Mouse (Mus musculus) heart, adult 11 months (tissue): ENCODE data around the gene H2-DMb2.
"Not testable (repeated sequence)": the region's sequence is repeated elsewhere in the genome, so short reads cannot be mapped to it uniquely, and the experiment has no call there.

Source experiments
- DNase-seq: peaks from one replicate; pipeline ENCODE4 v3.0.0; 2022

H2-DMb2 gene

DNA sequence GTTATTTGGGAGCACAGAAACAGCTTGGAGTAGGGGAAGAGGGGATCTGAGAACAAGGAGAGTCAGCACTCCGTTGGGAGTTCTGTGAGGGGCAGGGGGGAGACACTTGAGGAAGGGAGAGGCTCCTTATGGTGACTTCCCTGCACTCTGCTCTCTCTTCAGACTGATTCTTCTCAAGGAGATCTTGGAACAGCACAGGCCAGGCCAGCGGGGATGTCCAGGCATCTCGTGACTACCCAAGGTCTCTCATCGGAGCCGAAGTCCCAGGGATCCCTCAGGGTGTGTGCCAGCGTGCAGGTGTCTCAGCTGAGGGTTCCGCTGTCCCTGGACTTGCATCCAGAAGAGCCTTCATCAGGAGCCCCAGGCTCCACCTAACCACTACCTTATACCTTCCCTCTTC, 4.5 kb upstream of the H2-DMb2 start:
- DNase-seq, result peak; percentile 91

- DNase-seq, result peak; percentile 96
These were observed 3.7 kb upstream of the H2-DMb2 start for GRCm38 (mm10) chr17:34139416-34139815.

DNA sequence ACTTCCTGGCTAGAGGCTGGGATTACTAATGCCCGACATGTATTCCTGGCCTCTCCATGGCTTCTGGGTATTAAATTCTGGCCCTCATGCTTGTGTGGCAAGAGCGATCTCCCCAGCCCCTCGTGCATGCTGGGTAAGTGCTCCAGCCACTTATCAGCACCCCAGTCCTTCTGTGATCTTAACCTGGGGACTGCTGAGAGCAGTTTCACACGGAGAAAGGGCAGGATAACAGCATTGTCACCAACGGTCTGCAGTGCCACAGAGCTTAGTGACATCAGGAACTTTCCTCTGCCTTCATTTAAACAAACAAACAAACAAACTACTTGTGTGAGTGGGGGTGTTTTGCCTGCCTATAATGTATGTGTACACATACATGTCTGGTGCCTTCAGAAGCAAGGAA, 2.9 kb upstream of the H2-DMb2 start:
- DNase-seq, result no peak

GRCm38 (mm10) chr17:34141448-34141847, 1.7 kb upstream of the H2-DMb2 start:
- peak; percentile 87 for DNase-seq

DNA sequence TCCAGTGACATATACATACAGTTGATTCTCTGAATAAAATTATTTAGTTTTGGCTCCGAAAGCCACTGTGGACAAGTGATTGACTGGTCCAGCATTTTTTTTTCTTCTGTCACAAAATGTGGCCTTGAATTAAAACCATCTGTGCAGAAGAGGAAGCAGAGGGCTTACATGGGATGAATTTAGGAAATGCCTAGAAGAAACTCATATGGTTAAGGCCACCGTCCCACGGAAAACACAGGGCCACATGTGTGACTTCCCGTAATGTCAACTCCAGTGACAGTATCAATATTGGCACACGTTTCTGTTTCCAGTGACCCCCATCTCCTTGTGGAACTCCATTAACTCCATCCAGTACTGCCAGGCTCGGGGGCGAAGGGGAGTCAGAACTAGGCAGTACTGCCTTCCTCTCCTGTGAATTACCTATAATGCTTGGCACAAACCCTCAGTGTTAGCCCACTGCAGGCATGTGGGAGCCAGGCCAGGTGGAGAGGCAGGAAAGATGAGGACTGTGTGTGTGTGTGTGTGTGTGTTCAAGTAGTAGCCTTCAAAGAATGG, 574 bp upstream of the H2-DMb2 start:
- peak; percentile 93 for DNase-seq

DNA sequence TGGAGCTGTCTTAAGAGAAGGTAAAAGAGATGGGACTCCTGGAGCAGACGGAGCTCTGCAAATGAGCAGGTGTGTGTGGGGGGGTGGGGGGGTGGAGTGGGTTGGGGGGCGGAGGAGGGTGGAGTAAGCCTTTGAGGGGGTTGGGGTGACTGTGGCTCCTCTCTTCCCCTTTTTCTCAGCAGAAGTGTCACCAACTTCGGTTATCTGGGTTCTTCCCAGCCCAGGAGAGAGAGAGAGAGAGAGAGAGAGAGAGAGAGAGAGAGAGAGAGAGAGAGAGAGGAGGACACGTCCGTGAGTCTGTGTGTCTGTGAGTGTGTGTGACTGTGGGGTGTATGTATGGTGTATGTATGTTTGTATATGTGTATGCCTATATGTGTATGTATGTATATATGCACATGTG, 354 bp downstream of the H2-DMb2 start:
- no peak for DNase-seq

- DNase-seq, result not testable (repeated sequence)
These were observed 1.1 kb downstream of the H2-DMb2 start for GRCm38 (mm10) chr17:34144221-34144620.

DNA sequence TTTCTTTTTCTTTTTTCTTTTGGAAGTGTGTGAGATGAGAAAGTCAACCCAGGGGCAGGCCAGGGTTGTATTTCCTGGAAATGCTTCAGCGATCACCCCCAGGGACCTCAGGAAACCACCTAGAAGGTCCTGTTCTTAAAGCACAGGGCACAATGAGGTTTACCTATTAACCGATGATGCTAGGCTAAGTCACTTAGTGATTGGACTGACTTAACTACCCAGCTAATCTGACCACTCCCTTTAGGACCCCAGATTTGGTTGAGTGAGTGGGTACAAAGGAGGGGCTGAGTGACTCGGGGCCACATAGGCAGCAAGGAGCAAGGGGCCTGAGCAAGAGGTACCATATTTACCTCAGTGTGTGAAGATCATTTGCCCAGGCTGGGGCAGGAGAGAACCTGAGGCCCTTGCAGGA, 1.9 kb downstream of the H2-DMb2 start:
- DNase-seq, result peak; percentile 91

DNA sequence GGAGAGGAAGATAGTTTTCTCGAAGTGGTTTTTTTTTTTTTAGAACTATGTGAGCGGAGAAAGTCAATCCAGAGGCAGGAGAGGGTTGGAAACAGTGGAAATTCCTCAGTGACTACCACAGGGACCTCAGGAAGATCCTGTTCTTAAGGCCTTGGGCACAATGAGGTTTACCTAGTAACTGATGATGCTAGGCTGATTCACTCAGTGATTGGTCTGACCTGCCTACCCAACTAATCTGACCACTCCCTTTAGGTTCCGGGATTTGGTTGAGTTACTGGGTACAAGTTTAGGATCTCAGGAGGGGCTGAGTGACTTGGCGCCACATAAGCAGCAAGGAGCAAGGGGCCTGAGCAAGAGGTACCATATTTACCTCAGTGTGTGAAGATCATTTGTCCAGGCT, 9.8 kb downstream of the H2-DMb2 start, which contains the start of gene H2-DMb1:
H2-DMb1 (plus strand) TSS at position 150 of the 400 bp plus-strand sequence.
- peak; percentile 96 for DNase-seq

DNA sequence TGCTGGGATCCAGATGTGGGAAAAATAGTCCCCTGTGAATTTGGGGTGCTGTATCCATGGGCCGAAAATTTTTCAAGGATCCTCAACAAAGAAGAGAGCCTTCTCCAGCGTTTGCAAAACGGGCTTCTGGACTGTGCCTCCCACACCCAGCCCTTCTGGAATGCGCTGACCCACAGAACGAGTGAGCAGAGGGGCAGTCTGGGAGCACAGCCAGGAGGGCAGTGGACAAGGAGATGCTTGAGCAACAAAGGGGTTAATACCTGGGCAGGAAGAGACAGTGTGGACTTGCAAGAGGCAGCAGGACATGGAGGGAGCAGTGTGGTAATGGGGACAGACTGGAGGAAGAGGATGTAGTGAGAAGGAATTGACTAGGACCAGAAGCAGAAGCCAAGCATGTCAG, 12.4 kb downstream of the H2-DMb2 start:
- no peak for DNase-seq

DNA sequence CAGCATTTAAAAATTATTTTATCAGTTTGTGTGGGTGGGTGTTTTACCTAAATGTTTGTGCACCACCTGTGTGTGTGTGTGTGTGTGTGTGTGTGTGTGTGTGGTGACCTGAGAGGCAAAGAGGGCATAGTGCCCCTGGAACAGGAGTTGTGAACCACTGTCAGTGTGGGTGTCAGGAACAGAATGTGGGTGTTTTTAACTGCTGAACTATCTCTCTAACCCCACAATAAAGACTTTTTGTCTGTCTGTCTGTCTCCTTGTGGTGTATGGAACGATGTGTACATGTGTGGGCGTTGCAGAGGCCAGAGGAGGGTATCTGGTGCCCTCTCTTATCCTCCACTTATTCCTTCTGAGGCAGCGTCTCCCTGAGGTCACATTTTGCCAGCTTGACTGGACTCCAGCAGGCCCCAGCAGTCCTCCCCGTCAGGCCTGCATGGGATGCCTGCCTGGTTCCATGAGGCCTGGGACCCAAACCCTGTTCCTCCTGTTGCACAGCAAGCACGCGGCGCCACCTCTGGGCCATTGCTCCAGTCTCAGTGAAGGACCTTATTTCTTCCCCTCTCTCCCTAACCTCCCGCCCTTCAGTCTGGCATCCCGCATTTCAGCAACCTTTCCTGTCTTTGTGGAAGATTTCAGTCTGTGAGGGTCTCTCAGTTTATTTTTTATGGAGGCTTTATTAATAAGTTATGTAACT, 21.2 kb downstream of the H2-DMb2 start:
- DNase-seq, result no peak

- DNase-seq, result no peak
These were observed 22.1 kb downstream of the H2-DMb2 start for GRCm38 (mm10) chr17:34165033-34165730.

DNA sequence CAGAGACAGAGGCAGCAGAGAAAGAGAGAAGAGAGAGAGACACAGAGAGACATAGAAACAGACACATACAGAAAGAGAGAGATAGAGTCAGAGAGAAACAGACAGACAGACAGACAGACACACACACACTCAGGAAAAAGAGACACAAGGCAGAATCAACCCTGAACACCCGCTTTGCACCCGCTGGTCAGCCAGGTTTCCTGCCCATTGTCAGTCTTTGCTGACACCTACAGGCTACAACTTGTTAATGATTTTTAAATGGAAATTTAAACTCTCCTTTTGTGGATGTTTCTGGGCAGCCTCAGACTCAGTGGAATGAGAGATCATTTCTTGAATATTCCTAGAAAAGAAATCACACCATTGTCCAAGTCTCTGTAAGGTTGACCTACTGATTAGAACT, 26.2 kb downstream of the H2-DMb2 start:
- DNase-seq, result no peak

GRCm38 (mm10) chr17:34170487-34170876, 27.4 kb downstream of the H2-DMb2 start:
- no peak for DNase-seq

DNA sequence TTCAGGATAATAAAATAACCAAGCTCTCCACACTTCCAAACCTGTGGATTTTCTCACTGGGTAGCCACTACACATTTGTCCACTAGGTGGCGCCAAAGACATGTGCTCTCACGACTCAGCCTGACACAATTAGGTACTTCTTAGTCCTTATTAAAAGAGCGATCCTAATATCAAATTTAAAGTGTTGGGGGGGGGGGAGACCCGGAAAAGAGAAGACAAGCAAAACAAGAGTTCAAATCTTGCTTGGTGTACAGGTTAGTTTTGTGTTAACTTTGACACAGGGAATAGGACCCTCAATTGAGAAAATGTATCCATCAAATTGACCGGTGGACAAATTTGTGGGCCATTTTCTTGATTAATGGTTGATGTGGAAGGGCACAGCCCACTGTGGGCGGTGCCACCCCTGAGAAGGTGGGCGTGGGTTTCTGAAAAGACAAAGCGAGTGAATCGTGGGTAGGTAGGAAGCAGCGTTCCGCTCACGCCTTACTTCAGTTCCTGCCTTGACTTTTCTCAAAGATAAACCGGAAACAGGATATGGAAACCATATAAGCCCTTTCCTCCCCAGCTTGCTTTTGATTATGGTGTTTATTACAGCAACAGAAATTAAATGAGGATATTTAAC, 27.9 kb downstream of the H2-DMb2 start:
- DNase-seq, result peak; percentile 96

- no peak for DNase-seq
These were observed 29.4 kb downstream of the H2-DMb2 start for GRCm38 (mm10) chr17:34172528-34172927.

DNA sequence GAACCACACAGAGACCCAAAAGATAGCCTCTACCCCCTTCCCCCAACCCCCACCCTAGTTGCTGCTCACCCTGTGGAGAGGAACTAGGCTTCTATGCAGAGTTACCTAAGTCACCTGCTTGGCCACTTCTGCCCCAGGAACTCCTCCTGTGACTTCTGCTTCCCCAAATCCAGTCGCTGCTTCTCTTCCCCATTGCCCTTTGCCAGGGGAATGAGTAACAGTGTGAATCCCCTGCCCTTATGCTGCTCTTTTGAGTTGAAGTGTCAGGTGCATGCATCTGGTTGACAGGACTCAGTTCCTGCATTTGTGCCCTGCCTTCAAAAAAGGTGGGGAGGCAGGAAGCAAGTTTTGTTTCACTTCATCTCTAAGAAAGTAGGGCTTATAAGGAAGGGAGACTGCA, 31.0 kb downstream of the H2-DMb2 start:
- no peak for DNase-seq

DNA sequence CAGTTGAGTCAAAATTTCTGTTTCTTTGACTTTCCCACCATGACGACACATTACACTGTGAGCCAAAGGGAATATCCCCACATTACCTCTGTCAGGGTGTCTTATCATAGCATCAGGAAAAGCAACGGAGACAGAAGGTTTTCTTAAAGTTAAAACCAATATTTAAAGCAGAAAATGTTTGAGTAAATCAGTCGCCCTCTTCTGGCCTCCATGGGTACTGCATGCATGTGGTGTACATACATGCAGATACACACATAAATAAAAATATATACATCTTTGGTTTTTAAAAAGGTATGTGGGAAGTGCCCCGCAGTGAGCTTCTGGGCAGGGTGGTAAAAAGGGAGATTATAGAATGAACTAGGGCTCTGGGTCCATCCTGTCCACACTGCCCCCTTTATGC, 34.1 kb downstream of the H2-DMb2 start:
- DNase-seq, result no peak

DNA sequence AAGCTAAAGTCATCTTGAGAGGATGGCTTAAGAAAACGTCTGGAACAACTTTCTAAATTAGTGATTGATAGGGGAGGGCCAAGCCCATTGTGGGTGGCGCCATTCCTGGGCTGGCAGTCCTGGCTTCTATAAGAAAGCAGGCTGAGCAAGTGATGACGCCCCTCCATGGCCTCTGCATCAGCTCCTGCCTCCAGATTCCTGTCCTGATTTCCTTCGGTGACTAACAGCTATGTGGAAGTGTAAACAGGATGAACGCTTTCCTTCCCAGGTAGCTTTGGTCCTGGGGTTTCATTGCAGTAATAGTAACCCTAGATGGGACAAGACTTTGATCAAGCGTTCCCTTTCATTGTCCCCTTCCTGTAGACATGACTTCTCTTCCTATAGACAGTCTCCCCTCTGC, 35.9 kb downstream of the H2-DMb2 start:
- DNase-seq, result no peak

DNA sequence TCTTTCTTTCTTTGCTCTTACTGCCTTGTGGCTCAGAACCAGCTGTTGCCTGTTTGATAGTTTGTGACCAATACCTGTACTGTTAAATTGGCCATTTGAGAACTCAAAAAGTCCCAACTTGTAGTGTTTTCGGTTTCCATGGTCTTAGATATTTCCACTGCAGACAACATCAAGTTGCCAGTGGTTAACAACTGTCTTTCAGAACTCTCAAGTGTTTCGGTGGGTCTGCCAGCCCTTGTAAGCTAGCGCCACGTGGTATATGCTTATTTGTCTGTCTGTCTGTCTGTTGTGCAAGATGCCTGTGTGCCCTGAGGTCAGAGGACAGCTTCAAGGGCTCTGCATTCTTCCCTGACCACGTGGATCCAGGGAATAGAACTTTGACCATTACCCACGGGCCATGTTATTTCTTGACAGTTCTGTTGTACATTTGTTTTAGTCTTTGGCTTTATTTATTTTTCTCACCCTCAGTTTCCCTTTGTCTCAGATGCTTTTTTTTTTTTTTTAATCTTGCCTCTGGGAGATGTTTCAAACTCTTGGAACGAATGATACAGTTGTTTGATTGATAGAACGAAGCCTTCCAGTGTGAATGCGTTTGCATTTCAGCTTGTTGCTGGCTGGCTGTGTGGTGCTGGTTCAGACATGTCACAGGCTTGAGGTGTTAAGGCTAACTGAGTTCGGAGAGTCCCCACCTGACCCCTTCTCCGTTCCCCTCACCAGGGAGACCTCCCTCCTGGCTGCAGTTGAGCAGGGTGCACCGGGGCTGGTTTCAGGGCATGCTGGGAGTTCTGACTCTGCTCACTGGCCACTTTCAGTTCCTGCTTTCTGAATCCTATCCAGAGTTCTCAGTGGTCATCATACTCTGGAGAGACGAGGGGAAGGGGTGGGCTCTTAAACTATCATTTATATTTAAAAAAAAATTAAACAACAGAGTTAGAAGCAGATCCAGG, 37.1 kb downstream of the H2-DMb2 start:
- DNase-seq, result no peak

DNA sequence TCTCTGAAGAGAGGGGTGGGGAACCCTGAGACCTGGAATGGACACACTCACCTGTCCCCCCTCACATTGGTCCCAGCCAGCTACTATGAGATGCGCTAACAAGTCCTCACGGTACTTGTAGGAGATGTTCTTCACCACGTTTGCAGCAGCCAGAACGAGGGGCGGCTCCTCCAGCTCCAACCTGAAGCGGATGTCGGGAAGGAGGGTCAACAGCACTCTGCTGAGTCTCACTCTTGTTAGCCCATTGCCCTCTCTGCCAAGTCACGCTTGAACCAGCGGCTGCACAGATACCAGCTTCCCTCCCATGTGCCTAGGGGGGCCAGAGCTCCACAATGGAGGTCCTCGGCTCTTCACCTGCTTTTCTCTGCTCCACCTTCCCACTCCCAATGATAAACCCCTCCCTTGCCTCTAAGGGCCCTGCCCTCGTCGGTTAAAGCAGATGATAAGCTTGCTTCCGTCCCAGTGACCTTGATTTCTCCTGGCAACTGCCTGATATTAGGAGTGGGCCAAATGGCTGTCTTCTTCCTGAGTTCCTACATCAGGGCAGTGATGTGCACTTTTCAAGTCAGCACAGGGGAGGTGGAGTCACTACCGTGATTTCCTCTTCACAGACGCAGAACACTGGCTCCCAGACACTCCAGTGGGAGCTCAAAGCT, 40.6 kb downstream of the H2-DMb2 start:
- DNase-seq, result peak; percentile 87

DNA sequence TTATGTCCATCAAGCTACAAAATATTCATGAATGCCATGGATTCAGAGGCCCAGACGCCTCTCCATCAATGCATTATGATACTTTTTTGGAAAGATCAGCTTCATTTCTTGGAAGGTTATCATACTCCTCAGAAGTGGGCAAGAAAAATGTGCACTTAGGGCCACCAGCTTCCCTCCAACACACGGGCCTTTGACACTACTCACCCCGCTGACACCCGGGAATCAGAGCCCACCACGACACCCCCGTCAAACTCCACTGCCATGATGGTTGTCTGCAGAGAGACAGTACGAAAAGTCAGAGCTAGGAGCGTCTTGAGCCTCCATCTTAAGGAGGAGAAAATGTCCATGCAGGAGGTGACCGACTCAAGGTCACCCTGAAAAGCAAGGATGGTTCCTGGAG, 42.4 kb downstream of the H2-DMb2 start:
- DNase-seq, result peak; percentile 86
